Mouse (Mus musculus): ENCODE results near the gene Ddx18. TPM values are rescaled to one million over a fixed set of nuclear protein-coding genes. Genes with fewer than 3 reads are reported as not detected.

The Ddx18 gene
- total RNA-seq (2023) = 81.3 TPM

GRCm38 (mm10) chr1:121567521-121568489 is at the start of gene Ddx18:
Gene Ddx18 (minus strand): TSS chr1:121567989.

GRCm38 (mm10) chr1:121528399-121528720 is 39.4 kb downstream of the Ddx18 start, which contains the start of gene Htr5b:
Gene Htr5b (minus strand): TSS chr1:121528465.

Other genes starting within 250 kb of the Ddx18 start
- 14.8 TPM for gene Insig2, start 235.4 kb downstream of the Ddx18 start, total RNA-seq (2023)
- 34.1 TPM for gene Ccdc93, start 136.9 kb downstream of the Ddx18 start, total RNA-seq (2023)
- not detected for gene Htr5b, start 39.5 kb downstream of the Ddx18 start, total RNA-seq (2023)